Mouse (Mus musculus): ENCODE results near the gene Acod1. TPM values are rescaled to one million over a fixed set of nuclear protein-coding genes. Genes with fewer than 3 reads are reported as not detected.
A peak's percentile ranks its signal among the peaks of the same experiment; 100 is the strongest.

Acod1 gene
- polyA plus RNA-seq, 1 experiment from 2014 or later = 0.11 TPM

DNA sequence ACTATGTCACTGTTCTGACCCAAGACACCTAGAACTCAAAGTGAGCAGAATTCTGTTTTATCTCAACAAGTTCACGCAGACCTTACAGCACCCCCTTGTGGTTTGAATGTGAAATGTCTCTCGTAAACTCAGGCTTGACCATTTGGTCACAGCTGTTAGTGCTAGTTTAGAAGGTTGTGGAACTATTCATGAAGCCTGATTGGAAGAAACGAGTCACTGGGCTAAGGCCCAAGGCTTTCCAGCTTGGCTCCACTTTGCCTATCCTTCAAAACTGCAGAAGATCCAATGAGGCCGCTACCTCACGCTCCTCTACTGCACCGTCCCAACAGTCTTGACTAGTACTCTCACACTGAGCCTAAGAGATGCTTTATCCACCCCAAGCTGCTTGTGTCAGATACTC, 41.8 kb downstream of the Acod1 start:
- Histone ChIP-seq H3K4me3 (ENCODE audit: low read depth, low read length) (no peak overlapping the region), H3K9ac (replicated peaks; ENCODE audit: low read depth) (no peak overlapping the region), H3K36me3 (ENCODE audit: insufficient read depth, low read length) (peaks cover 17% of the 10 kb centered on the region; the same call in 1 of the 2 replicates), H3K27me3 (replicated peaks; ENCODE audit: insufficient read depth, low read length) (no peaks in the 10 kb centered on the region), H3K4me2 (replicated peaks; ENCODE audit: low read depth, low read length) (no peak overlapping the region), H3K4me1 (ENCODE audit: insufficient read depth, low read depth, low read length) (peaks cover 6% of the 10 kb centered on the region), H3K9me3 (ENCODE audit: low read length) (no peaks in the 10 kb centered on the region), H3K27ac (ENCODE audit: low read length) (no peak overlapping the region)
- peak; percentile 84 for TF ChIP-seq CTCF (IDR thresholded peaks at IDR 0.05)
- no peak for TF ChIP-seq EP300 (IDR thresholded peaks at IDR 0.05)
- peak; percentile 79 for DNase-seq (ENCODE audit: low spot score)
- peak; percentile 58 for ATAC-seq
- 68% methylated on average over 6 of the region's 6 CpGs for WGBS

DNA sequence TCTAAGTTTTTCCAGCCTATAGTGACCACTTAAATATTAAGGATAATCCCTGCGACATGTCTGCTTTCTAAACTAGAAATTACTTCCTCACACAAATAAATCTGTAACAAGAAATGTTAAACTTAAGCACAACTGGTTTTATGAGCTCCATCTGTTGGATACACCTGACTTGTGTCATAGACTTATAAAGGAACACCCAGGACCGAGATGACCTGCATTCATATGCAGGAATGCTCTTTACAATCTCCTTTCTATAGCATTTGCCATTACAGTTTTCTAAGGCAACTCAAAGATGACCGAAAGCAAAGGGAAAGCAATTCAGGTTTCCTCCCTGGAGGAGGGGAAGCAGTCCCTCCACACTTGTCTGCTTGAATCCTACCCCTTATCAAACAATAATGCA, 46.5 kb downstream of the Acod1 start:
- TF ChIP-seq EP300 (IDR thresholded peaks at IDR 0.05) (no peak), CTCF (IDR thresholded peaks at IDR 0.05) (no peak)
- Histone ChIP-seq H3K4me2 (replicated peaks; ENCODE audit: low read depth, low read length) (no peak overlapping the region), H3K36me3 (ENCODE audit: insufficient read depth, low read length) (no peaks in the 10 kb centered on the region; the same call in 1 of the 2 replicates), H3K27me3 (replicated peaks; ENCODE audit: insufficient read depth, low read length) (no peaks in the 10 kb centered on the region), H3K27ac (ENCODE audit: low read length) (no peak overlapping the region), H3K9ac (replicated peaks; ENCODE audit: low read depth) (no peak overlapping the region), H3K4me3 (ENCODE audit: low read depth, low read length) (no peak overlapping the region), H3K9me3 (ENCODE audit: low read length) (no peaks in the 10 kb centered on the region), H3K4me1 (ENCODE audit: insufficient read depth, low read depth, low read length) (peaks cover 24% of the 10 kb centered on the region)
- DNase-seq (ENCODE audit: low spot score) (no peak), ATAC-seq (no peak)
- WGBS = 91% methylated on average over 3 of the region's 3 CpGs

DNA sequence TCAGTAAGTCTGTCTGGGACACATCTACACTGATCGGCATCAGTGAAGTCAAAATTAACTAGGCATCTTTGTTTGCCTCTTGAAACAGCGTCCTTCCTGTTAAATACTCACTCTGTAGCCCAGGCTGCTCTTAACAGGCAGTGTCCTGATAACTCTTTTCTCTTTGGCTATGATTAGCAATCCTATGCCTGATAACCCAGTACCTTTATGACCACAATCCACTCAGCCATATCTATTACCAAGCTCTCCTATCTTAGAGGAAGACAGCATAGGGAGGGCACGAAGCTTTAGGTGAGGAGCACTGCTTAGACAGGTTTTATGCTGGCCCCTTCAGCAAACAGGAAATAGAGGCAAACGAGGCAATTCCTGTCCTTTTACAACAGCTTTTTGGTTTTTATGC, 46.9 kb downstream of the Acod1 start:
- DNase-seq (ENCODE audit: low spot score) (no peak), ATAC-seq (no peak)
- H3K27me3 ChIP-seq (replicated peaks; ENCODE audit: insufficient read depth, low read length) = no peaks in the 10 kb centered on the region
- no peak overlapping the region for H3K4me3 ChIP-seq (ENCODE audit: low read depth, low read length)
- TF ChIP-seq EP300 (IDR thresholded peaks at IDR 0.05) (no peak), CTCF (IDR thresholded peaks at IDR 0.05) (no peak)
- H3K4me1 ChIP-seq (ENCODE audit: insufficient read depth, low read depth, low read length) = peaks cover 24% of the 10 kb centered on the region
- H3K9me3 ChIP-seq (ENCODE audit: low read length) = no peaks in the 10 kb centered on the region
- H3K4me2 ChIP-seq (replicated peaks; ENCODE audit: low read depth, low read length) = no peak overlapping the region
- no peaks in the 10 kb centered on the region; the same call in 1 of the 2 replicates for H3K36me3 ChIP-seq (ENCODE audit: insufficient read depth, low read length)
- H3K27ac ChIP-seq (ENCODE audit: low read length) = no peak overlapping the region
- WGBS = 46% methylated on average over 4 of the region's 4 CpGs
- H3K9ac ChIP-seq (replicated peaks; ENCODE audit: low read depth) = no peak overlapping the region

DNA sequence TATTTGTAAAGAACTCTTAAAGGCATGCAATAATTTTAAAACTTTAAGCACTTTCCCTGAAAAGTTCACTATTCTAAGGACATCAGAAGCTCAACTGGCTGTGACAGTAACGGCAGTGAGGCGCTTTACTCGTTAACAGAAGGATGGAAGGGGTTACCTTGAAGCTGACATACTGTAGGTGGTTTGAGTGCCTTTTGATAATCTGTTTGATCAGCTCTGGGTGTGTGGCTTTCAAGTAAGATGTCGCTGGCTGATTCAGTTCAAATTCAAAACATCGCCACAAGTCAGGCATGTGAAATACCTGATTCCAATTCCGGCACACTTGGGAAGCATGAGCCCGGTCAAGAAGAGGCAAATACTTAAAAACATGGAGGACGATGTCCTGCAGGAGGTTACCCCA, 48.3 kb downstream of the Acod1 start:
- H3K27ac ChIP-seq (ENCODE audit: low read length) = no peak overlapping the region
- H3K27me3 ChIP-seq (replicated peaks; ENCODE audit: insufficient read depth, low read length) = no peaks in the 10 kb centered on the region
- peaks cover 24% of the 10 kb centered on the region for H3K4me1 ChIP-seq (ENCODE audit: insufficient read depth, low read depth, low read length)
- no peak for TF ChIP-seq CTCF (IDR thresholded peaks at IDR 0.05)
- no peak for TF ChIP-seq EP300 (IDR thresholded peaks at IDR 0.05)
- no peaks in the 10 kb centered on the region for H3K9me3 ChIP-seq (ENCODE audit: low read length)
- H3K4me2 ChIP-seq (replicated peaks; ENCODE audit: low read depth, low read length) = no peak overlapping the region
- no peak for DNase-seq (ENCODE audit: low spot score)
- no peak overlapping the region for H3K4me3 ChIP-seq (ENCODE audit: low read depth, low read length)
- H3K9ac ChIP-seq (replicated peaks; ENCODE audit: low read depth) = no peak overlapping the region
- H3K36me3 ChIP-seq (ENCODE audit: insufficient read depth, low read length) = no peaks in the 10 kb centered on the region; the same call in 1 of the 2 replicates
- WGBS = 82% methylated on average over 8 of the region's 8 CpGs
- no peak for ATAC-seq

DNA sequence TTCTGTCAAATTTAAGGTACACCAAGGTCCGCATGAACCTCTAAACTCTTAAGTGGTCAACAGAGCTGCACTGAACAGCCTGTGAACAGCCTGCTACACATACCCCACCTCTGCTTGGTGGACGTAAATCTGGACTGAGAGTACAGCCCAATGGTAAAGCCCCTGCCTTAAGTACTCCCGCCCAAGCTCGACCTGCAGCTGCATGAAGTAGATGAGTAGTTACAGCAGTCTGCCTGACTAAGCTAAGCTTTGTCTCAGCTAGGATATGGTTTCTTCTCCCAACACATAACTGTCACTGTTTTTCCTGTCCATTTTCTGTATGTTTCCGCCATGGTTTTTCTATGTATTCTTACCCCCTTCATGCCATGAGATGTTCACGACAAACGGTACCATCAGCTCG, 49.0 kb downstream of the Acod1 start:
- DNase-seq (ENCODE audit: low spot score) (no peak), ATAC-seq (no peak)
- peaks cover 24% of the 10 kb centered on the region for H3K4me1 ChIP-seq (ENCODE audit: insufficient read depth, low read depth, low read length)
- no peaks in the 10 kb centered on the region; the same call in 1 of the 2 replicates for H3K36me3 ChIP-seq (ENCODE audit: insufficient read depth, low read length)
- H3K4me3 ChIP-seq (ENCODE audit: low read depth, low read length) = no peak overlapping the region
- no peak overlapping the region for H3K27ac ChIP-seq (ENCODE audit: low read length)
- 86% methylated on average over 8 of the region's 8 CpGs for WGBS
- H3K4me2 ChIP-seq (replicated peaks; ENCODE audit: low read depth, low read length) = no peak overlapping the region
- no peak for TF ChIP-seq CTCF (IDR thresholded peaks at IDR 0.05)
- no peak for TF ChIP-seq EP300 (IDR thresholded peaks at IDR 0.05)
- H3K9ac ChIP-seq (replicated peaks; ENCODE audit: low read depth) = no peak overlapping the region
- H3K27me3 ChIP-seq (replicated peaks; ENCODE audit: insufficient read depth, low read length) = no peaks in the 10 kb centered on the region
- H3K9me3 ChIP-seq (ENCODE audit: low read length) = no peaks in the 10 kb centered on the region

DNA sequence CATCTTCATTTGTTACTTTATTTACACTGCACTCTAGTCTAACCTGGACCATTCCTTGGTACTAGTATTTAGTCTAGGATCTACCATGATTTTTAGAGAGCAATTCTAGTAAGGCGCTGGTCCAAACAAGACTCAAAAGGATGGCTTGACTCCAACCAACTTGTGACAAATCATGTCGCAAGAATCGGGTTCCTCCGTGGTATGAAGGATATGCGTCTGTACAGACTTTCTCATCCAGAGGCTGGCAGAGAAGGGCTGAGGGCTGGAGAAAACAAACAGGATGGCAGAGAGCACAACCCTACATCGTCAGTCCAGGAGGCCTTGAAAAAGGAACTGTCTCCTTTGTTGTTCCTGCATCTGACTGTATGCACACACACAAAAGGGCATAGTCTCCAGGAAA, 49.8 kb downstream of the Acod1 start:
- Histone ChIP-seq H3K27me3 (replicated peaks; ENCODE audit: insufficient read depth, low read length) (no peaks in the 10 kb centered on the region), H3K4me3 (ENCODE audit: low read depth, low read length) (no peak overlapping the region), H3K36me3 (ENCODE audit: insufficient read depth, low read length) (no peaks in the 10 kb centered on the region), H3K9me3 (ENCODE audit: low read length) (no peaks in the 10 kb centered on the region), H3K4me1 (ENCODE audit: insufficient read depth, low read depth, low read length) (peaks cover 23% of the 10 kb centered on the region), H3K9ac (replicated peaks; ENCODE audit: low read depth) (no peak overlapping the region), H3K4me2 (replicated peaks; ENCODE audit: low read depth, low read length) (peak overlapping the region; percentile 25; the same call in 1 of the 2 replicates), H3K27ac (ENCODE audit: low read length) (no peak overlapping the region)
- ATAC-seq (no peak), DNase-seq (ENCODE audit: low spot score) (peak; percentile 66)
- 0 out of 2 replicates have a peak, but pooled peaks have one; percentile 22 for TF ChIP-seq EP300 (IDR thresholded peaks at IDR 0.05)
- TF ChIP-seq CTCF (IDR thresholded peaks at IDR 0.05) = no peak
- 31% methylated on average over 6 of the region's 6 CpGs for WGBS

DNA sequence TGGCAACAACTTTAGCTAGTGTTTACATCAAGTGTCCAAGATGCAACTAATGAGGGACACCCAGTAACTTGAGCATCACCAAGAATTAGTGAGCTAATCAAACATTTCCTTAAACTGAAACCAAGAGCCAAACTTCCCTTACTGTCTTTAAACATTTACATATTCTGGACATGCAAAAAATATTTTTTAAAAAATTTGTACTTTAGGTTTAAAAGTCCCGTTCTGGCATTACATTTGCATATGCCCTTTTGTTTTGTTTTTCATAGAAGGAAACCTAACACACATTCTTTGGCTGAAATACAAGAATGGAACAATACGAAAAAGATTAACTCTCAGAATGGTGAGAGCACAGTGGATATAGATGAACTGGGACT, 51.4 kb downstream of the Acod1 start:
- WGBS = 0% methylated on average over 2 of the region's 2 CpGs

More for the DNA sequence above, 51.4 kb downstream of the Acod1 start:
- no peak for ATAC-seq
- Histone ChIP-seq H3K4me1 (ENCODE audit: insufficient read depth, low read depth, low read length) (peaks cover 21% of the 10 kb centered on the region; the same call in 1 of the 2 replicates), H3K36me3 (ENCODE audit: insufficient read depth, low read length) (no peaks in the 10 kb centered on the region), H3K4me2 (replicated peaks; ENCODE audit: low read depth, low read length) (peak overlapping the region; percentile 52), H3K9ac (replicated peaks; ENCODE audit: low read depth) (peak overlapping the region; percentile 100), H3K4me3 (ENCODE audit: low read depth, low read length) (peak overlapping the region; percentile 97), H3K27me3 (replicated peaks; ENCODE audit: insufficient read depth, low read length) (no peaks in the 10 kb centered on the region), H3K9me3 (ENCODE audit: low read length) (no peaks in the 10 kb centered on the region), H3K27ac (ENCODE audit: low read length) (peak overlapping the region; percentile 100)
- peak; percentile 29 for DNase-seq (ENCODE audit: low spot score)
- TF ChIP-seq EP300 (IDR thresholded peaks at IDR 0.05) = no peak
- no peak for TF ChIP-seq CTCF (IDR thresholded peaks at IDR 0.05)
